Mouse (Mus musculus): ENCODE data around the gene Scarf2. TPM values are rescaled to one million over a fixed set of nuclear protein-coding genes. Genes with fewer than 3 reads are reported as not detected.

The Scarf2 gene
- total RNA-seq, 2 experiments from 2014 or later: 9.8 to 10.2 TPM

DNA sequence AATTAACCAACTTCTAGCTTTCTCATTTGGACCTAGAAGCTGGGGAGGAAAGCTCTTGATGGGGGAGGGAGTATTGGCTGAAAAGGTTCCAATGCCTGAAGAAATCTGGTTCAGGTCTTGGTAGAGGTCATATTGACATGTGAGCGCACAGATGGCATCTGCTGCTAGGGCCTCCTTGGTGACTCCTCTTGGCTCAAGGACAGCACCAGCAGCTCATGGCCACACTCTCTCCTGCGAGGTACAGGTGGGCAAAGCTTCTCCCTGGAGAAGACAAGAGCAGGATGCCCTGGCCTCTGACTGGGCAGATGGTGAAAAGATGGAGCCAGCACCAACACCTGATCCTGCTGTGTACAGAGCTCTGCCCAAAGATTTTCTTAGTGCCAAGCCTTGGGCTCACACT, 29.4 kb downstream of the Scarf2 start:
- DNase-seq: no peak
- intact Hi-C loops (cut with DNase I): no loop called here

DNA sequence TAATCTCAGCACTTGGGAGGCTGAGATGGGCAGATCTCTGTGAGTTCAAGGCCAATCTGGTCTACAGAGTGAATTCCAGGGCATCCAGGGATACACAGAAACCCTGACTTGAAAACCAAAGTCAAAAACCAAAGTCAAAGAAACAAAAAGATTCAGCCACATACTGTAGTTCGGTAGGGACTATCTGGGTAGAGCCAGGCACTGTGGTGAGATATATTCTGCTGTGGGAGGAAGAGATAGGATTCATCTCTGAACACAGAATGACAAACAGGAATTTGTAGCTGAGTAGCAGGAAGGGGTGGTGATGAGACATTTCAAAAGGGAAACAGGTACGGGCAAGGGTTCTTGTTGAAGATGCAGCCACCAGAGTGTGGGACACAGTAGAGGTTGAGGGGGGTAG, 31.1 kb downstream of the Scarf2 start:
- intact Hi-C loops (cut with DNase I): no loop called here
- DNase-seq: no peak

DNA sequence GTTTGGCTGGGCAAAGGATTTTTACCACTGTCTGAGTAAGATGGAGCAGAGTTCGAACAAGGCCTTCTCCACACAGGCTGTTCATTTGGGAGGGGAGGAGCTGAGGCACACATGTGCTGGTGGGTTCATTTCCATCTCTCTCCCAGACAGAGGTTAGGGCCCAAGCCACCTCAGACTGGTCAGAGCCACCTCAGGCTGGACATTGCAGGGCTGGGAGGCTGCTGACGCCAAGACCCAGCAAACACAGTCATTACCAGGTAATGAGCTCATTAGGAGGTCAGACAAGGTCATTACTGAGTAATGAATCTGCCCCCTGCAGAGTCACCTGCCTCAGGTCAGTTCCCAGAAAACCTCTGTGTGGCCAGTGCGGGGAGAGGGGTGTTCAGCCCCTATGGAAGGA, 31.8 kb downstream of the Scarf2 start:
- intact Hi-C loops (cut with DNase I): no loop called here
- DNase-seq: no peak

DNA sequence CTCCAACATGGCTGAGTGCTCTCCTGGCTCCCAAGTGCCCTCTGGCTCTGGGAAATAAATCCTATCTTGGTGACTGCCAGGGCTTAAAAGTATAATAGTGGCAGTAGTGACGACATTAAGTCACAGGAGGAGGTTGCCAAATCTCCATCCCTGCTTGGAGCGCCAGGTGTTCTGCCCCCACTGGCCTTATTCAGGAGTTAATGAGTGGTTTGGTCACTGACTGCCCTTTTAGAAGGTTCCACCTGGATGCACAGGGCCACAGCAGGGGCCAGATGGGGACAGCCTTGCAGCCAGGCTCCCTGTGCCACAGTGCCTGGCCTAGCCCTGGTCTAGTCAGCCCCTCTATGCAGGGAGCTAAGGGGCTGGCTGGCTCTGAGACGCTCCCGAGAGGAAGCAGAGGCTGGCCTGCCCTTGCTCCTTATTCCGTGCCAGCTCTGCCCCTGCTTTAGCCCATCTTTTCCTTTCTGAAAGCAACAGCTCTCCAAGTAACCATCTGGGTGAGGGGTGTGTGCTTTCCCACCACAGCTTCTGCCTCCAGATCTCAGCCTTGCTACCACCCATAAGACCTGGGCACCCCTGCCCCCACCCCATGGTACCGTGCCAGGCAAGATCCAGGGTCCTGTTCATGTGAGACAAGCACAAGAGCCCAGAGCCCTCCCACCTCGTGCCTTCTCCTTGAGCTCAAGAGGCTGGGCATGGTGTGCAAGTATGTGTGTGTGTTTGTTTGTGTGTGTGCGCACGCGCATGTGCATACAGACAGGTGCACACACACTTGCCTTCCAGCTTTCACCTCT, 33.5 kb downstream of the Scarf2 start:
- no peak for DNase-seq
- intact Hi-C loops (cut with DNase I): no loop called here

DNA sequence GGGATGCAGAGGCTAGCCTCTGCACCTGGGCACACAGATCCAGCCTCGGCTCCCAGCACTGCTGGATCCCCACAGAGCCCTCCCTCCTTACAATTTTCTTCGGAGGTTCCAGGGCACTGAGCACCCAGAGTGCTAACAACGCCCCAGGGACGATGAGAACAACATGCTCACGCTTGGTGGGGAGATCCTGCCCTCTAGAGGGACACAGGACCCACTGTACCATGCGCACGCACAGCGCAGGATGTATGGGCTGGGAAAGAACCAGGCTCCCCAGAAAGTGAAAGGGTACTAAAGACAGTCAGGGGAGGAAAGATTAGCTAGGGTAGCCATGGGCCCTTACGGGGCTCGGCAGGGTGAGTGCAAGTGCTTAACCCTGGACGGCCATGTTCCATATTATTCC, 34.7 kb downstream of the Scarf2 start:
- intact Hi-C loops (cut with DNase I): no loop called here
- DNase-seq: no peak

DNA sequence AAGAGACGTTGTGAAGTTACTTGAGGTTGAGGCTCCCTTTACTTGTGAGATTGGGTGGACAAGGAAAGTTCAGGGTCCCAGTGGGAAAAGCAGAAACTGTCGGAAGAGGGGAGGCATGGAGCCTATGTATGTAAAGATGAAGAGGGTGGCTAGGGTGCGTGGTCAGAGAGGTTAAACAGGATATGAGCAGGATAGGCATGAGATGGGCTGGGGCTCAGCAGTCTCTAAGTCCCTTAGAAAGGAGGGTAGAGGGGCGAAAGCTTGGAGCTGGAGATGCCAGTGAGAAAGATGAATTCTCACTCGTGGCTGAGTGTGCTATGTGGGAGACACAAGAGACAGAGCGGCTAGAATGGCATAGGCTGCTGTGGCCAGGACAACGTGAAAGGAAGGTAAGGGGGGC, 35.7 kb downstream of the Scarf2 start, which contains the start of gene B830017H08Rik:
B830017H08Rik (plus strand) TSS at position 301 of the 400 bp plus-strand sequence.
- DNase-seq: no peak
- intact Hi-C loops (cut with DNase I): no loop called here

DNA sequence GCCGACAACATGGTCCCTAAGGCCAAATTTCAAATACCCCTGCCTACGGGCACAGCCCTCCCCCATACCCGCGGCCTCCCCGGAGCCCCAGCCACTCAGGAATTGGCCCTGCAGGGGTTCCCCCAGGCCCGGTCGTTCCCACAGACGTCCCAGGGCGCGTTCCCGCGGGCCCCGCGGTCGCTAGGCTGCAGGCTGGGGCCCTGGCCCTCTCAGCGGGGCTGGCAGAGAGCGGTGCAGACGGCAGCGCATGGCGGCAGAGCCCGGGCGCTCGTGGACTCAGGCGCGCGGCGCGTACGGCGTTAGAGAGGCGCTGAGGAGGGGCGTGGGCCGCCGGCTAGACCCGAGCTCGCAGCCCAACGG, 36.2 kb downstream of the Scarf2 start:
- DNase-seq: peak; percentile 22 to 23
- intact Hi-C loops (cut with DNase I): no loop called here

DNA sequence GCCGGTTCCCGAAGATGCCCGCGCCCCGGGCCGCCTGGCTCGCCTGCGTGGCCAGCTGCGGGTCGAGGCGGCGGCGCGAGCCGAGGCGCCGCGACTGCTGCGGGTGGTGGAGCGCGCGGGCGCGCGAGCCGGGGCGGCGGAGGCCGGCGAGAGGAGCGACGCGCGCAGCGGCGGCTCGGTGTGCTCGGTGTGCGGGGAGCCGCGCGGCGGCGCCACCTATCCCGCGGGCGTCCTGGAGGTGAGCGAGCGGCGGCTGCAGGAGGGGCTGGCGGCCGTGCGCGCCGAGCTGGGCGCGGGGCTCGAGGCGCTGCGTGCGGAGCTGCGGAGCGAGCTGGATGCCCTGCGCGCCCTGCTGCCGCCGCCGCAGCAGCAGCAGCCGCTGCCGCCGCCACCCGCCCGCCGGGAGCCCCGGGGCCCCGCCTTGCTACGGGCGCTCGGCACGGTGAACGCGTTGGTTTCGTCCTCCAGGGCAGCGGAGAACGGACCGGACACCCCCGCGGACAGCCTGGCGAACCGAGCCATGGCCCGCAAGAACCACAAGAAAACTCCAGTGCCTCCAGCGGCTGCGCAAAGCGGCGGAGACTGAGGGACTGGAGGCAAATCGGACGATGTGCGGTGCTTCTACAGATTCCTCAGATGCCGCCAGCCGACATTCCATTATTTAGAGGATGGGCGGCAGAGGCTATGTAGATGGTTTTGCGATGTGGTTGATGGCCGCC, 36.8 kb downstream of the Scarf2 start:
- DNase-seq: peak; percentile 25 to 35
- intact Hi-C loops (cut with DNase I): no loop called here

DNA sequence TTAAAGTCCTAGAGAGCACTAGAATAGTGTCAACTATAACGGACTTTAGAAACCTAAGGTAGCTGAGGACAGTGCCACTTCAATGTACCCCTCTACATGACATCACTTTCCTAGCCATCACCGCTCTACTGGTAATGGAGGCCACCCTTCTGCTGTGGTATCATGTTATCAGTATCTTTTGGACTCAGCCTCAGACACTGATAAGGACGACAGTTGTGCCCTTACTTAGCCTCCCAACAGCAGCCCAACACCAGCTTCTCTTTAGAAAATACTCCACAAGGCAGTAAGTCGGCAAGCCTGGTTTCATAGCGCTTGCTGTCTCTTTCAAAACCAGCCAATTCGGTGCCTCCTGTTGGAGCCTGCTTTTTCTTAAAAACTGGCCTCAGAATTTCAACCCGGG, 37.5 kb downstream of the Scarf2 start:
- DNase-seq: no peak
- intact Hi-C loops (cut with DNase I): no loop called here

DNA sequence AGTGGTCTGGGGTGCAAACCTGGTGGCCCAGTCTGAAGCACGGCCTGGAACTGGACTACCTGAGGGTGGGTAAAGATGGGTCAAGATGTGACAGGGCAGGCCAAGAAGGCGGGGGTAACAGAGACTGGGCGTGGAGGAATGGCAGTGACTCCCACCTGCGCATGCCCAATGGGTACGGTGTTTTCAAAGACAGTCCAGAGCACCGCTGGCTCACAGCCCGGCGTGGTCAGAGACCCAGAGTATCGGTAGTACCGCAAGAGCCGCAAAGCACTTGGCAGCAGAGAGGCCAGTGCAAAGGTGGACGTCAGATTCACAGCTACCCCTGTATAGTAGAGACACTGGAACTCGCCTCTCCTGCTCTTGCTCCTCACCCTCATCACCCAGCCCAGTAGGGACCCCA, 38.4 kb downstream of the Scarf2 start:
- DNase-seq: no peak
- intact Hi-C loops (cut with DNase I): no loop called here

DNA sequence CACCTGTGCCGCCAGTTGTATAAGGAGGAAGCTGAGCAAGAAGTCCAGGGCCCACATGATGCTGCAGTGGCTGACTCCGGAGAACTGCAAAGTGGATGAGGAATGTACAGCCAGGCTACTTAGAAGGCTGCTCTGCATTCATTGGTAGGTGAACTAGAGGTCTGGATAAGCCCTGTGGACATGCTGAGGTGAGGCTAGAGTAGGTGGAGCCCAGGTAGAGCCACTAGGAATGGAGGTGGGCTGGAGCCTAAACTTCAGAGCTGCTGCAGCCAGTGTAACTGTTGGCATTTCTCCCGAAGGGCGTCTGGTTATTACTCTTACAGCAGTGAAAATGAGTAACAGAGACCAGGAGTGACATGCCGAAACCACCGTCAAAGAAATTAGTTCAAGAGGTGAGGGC, 41.0 kb downstream of the Scarf2 start, which contains the start of gene Car15:
Car15 (minus strand) TSS at position 314 of the 400 bp plus-strand sequence.
- intact Hi-C loops (cut with DNase I): no loop called here
- no peak for DNase-seq

DNA sequence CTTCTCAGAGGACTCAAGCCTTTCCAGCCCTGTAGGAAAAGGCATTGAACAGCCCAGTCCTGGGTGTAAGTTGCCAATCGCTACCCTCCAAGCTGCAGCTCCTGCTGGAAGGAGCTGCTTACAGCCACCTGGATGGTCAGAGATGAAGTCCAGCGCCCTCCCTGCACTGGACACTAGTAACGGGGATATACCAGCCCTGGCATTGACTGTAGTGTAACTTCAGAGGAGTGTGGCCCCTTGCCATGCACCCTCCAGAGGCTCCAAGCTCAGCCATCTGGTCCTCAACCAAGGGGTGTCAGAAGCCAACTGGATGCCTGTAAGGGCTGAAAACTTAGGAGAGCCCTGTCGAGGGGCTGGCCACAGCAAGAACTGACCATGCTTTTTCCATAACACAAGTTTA, 42.9 kb downstream of the Scarf2 start:
- DNase-seq: no peak
- intact Hi-C loops (cut with DNase I): no loop called here

DNA sequence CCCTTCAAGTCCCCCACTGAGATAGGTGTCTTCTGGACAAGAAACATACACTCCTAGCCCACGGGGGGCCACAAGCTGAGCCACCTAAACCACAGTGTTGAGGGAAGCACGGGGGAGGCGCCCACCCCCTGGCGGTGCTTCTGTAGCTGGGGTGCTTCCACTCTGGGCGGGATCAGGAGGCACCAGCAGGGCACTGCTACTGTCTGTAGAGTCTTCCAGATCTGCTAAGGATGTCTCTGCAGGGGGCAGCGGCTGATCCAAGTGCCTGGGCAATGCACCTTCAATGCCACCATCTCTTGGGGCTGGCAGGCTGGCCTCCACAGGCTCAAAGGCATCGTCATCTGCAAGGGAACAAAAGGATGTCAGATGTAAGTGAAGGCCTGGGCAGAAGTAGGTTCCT, 45.4 kb downstream of the Scarf2 start:
- no peak for DNase-seq
- intact Hi-C loops (cut with DNase I): no loop called here

DNA sequence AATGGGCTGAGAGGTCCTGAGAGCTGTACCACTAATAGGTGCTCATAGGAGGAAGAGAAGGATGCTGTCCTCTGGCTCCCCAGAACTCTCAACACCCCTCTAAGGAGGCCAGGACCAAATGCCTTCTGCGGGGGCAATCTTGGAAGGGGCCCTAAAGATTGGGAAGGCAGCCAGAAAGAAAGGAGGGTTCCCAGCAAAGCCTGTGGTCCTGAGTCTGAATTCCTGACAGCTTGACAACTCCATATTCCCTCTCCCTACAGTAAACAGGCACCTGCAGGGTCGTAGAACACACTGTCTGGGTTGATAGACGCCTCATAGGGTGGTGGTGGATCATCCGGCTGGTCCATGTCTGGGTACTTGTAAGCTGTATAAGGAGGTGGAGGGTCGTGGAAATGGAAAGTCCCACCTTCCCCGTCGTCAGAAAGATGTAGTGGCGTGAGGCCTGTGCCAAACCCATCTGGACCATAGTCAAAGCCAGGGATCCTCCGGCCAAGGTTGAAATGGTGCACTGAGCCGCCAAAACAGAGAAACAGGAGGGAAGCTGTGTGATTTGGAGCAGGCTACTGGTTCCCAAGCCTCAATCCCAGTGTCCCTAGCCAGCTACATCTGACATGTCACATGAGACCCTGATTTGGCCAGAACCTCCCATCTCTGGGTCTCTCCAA, 46.8 kb downstream of the Scarf2 start:
- intact Hi-C loops (cut with DNase I): no loop called here
- no peak for DNase-seq

DNA sequence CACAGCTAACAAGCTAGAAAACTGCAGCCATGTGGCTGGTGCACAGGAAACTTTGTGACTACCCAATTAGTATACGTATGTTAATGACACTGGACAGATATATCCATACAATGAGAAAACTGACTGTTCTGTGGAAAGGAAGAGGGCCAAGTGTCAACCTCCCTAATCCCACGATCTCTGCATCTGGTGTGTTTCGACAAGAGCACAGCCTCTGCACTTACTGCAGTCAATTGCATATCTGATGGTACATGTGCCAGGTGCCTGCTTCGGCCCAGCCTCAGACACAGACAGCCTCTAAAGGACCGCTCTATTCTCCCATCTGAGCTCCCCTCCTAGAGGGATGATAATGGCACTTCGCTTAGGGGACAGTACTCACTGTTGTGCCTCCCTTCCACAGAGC, 51.3 kb downstream of the Scarf2 start:
- DNase-seq: no peak
- intact Hi-C loops (cut with DNase I): no loop called here

DNA sequence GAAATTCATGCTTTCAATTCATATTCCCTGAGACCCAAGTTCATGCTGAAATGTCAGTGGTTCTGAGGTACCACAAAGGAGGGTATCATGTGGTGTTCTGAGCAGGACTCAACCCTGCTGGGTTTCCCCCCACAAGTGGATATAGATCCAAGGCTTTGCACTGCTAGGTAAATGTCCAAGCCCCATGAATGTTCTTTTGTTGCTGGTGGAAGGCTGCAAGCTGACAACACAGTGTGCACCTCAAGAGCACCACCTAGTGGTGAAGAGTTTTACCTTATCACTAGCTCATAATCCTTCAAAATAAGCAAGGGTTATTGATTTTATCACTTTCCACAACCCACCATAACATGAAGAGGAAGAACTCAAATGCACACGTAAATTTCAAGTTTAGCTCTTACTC, 51.8 kb downstream of the Scarf2 start:
- intact Hi-C loops (cut with DNase I): no loop called here
- DNase-seq: peak in 1 of 2 experiments; percentile 64

DNA sequence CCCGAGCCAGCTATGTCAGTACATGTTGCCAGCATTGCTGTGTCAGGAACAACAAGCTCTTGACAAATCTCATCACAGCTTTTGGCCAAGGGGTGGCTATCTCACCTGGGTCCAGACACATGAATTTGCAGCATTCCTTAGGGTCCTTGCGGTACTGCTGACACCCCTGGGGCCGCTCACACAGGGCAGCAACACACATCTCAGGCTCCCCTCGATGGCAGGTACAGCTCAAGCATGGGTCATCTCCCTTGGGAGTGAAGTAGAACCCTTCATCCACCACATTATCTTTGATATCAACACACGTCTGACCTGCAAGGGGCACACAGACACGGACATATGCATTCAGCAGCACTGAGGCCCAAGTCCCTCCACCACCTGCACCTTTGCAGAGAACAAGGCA, 52.4 kb downstream of the Scarf2 start:
- DNase-seq: no peak
- intact Hi-C loops (cut with DNase I): no loop called here

DNA sequence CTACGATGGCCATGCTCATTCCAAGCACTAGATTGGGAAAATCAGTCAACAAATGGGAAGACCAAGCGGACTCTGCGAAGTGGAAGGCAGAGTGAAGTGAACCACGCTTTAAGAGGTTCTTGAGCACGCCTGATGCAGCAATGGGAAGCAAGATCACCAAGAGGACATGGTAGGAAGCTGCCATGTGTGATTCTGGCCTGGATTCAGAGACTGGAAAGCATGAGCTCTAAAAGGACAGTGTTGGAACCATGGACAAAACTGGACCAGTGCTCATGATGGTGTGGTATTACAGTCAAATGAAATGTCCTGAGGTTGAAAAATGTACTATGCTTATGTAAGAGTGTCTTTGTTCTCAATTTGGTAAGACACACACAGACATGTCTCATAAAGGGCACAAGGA, 54.2 kb downstream of the Scarf2 start:
- intact Hi-C loops (cut with DNase I): no loop called here
- no peak for DNase-seq

DNA sequence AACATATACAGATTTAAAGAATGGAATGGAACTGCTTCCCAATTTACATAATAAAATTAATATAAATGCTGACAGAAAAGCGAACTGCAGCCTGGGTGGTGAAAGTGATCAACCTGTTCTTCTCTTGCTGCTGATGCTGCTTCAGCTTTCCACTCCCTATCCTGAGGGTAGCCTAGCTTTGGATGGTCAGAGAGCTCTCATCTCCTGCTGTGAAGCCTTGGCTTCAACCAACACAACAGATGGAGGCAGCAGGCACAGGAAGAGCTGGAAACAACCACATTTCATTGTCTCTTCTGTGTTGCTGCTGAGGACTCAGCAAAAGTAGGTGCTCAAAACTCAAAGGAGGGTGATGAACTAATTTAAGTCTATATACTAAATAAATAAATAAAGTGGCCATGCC, 54.8 kb downstream of the Scarf2 start:
- intact Hi-C loops (cut with DNase I): no loop called here
- no peak for DNase-seq

DNA sequence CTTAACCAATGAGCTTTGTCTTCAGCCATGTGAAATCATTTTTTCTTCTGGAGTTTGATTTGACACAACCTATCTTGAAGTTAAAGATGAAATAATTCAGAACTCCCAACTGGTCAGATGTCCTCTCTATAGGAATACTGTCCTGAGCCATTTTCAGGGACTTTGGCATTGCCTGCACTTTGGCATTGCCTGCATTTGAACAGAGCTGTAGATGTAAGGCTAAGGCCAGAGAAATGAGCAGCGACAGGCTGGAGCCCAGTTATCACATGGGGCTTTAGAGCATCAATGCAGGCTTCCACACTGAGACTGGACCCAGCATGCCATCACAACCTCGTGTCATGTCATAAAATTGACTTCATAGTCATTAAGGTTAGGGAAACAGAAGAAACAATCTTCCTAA, 56.2 kb downstream of the Scarf2 start:
- no peak for DNase-seq
- intact Hi-C loops (cut with DNase I): no loop called here

DNA sequence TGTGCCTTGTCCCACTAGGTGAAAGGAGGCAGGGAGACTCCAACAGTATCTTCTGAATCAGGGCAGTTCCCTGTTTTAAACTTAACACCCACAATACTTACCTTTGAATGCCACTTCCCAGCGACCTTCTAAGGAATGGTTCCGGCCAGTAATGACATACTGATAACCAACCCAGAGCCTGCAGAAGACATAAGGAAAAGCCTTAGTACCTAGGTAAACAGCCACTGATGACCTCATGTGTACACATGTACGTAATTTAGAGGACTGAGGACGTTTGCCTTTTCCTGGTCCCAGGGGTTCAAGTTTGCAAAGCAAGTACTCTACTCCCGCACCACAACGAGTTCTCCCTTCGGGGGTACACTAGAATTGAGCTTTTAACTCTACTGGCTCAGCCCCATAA, 60.1 kb downstream of the Scarf2 start:
- intact Hi-C loops (cut with DNase I): no loop called here
- DNase-seq: no peak
